Mouse (Mus musculus) liver, embryonic 14.5 days (tissue): ENCODE data around the gene Chd1l.

Experiments used
- CTCF ChIP-seq: IDR thresholded peaks from 2 replicates; pipeline ENCODE4 v1.5.1; 2016; ENCODE audit warnings: antibody characterized with exemption, low read depth, control low read depth
- EP300 ChIP-seq: IDR thresholded peaks from 2 replicates; pipeline ENCODE4 v1.6.1; 2016; ENCODE audit warnings: antibody characterized with exemption, low read depth

GRCm38 (mm10) chr3:97521946-97522731 is 87.9 kb downstream of the Chd1l start:
- TF ChIP-seq CTCF (no peak), EP300 (no peak)
